Mouse (Mus musculus): ENCODE results near the gene Unc5b. TPM values are rescaled to one million over a fixed set of nuclear protein-coding genes. Genes with fewer than 3 reads are reported as not detected.

The Unc5b gene
- polyA plus RNA-seq, 1 experiment from 2014 or later: 4.2 TPM

DNA sequence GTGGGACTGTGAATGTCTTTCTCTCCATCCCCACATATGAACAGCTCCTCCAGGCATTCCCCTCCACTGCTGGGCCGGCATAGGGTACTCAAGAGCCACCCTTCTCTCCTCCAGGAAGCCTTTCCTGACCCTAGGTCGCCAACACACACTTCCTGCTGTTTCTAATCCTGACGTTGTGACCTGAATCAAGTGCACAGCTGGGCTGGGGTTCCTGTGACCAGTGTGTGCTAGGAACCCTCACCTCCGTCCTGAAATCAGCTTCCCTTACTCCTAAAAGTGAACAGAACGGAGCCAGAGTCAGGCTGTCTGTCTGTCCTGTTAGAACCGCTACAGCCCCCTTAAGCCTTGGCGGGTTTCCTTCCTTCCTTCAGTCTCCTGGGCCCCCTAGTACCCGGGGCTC, 7.6 kb downstream of the Unc5b start:
- 33% methylated on average over 8 of the region's 8 CpGs for WGBS
- Histone ChIP-seq H3K9ac (ENCODE audit: low read depth, low read length) (no peak overlapping the region), H3K27me3 (replicated peaks; ENCODE audit: control insufficient read depth, insufficient read depth, low read length) (peaks cover 36% of the 10 kb centered on the region), H3K36me3 (ENCODE audit: control insufficient read depth, insufficient read depth, low read length) (no peaks in the 10 kb centered on the region), H3K9me3 (ENCODE audit: control insufficient read depth, low read length) (no peaks in the 10 kb centered on the region), H3K4me3 (ENCODE audit: low read depth, low read length) (no peak overlapping the region), H3K27ac (ENCODE audit: low read depth, low read length) (no peak overlapping the region), H3K4me2 (no peak overlapping the region), H3K4me1 (replicated peaks; ENCODE audit: control insufficient read depth, insufficient read depth, low read length) (peaks cover 10% of the 10 kb centered on the region)
- ATAC-seq (replicated peaks; ENCODE audit: low FRiP score) (no peak), DNase-seq (ENCODE audit: low spot score) (no peak)

GRCm38 (mm10) chr10:60822641-60823425, 8.5 kb downstream of the Unc5b start:
- DNase-seq (ENCODE audit: low spot score) (no peak), ATAC-seq (replicated peaks; ENCODE audit: low FRiP score) (no peak)
- H3K36me3 ChIP-seq (ENCODE audit: control insufficient read depth, insufficient read depth, low read length): no peaks in the 10 kb centered on the region
- peaks cover 10% of the 10 kb centered on the region for H3K4me1 ChIP-seq (replicated peaks; ENCODE audit: control insufficient read depth, insufficient read depth, low read length)
- H3K27me3 ChIP-seq (replicated peaks; ENCODE audit: control insufficient read depth, insufficient read depth, low read length): peaks cover 27% of the 10 kb centered on the region
- no peak overlapping the region for H3K4me2 ChIP-seq
- no peak overlapping the region for H3K27ac ChIP-seq (ENCODE audit: low read depth, low read length)
- H3K9ac ChIP-seq (ENCODE audit: low read depth, low read length): no peak overlapping the region
- no peaks in the 10 kb centered on the region for H3K9me3 ChIP-seq (ENCODE audit: control insufficient read depth, low read length)
- no peak overlapping the region for H3K4me3 ChIP-seq (ENCODE audit: low read depth, low read length)
- WGBS: 73% methylated on average over 17 of the region's 17 CpGs

- Histone ChIP-seq H3K9ac (ENCODE audit: low read depth, low read length) (no peak overlapping the region), H3K4me2 (no peak overlapping the region), H3K4me3 (ENCODE audit: low read depth, low read length) (no peak overlapping the region), H3K27ac (ENCODE audit: low read depth, low read length) (no peak overlapping the region), H3K4me1 (replicated peaks; ENCODE audit: control insufficient read depth, insufficient read depth, low read length) (peaks cover 14% of the 10 kb centered on the region), H3K9me3 (ENCODE audit: control insufficient read depth, low read length) (no peaks in the 10 kb centered on the region), H3K27me3 (replicated peaks; ENCODE audit: control insufficient read depth, insufficient read depth, low read length) (peaks cover 19% of the 10 kb centered on the region), H3K36me3 (ENCODE audit: control insufficient read depth, insufficient read depth, low read length) (no peaks in the 10 kb centered on the region)
- DNase-seq (ENCODE audit: low spot score) (no peak), ATAC-seq (replicated peaks; ENCODE audit: low FRiP score) (no peak)
- WGBS: 37% methylated on average over 7 of the region's 7 CpGs
Observed at GRCm38 (mm10) chr10:60821736-60822358, 9.5 kb downstream of the Unc5b start.

DNA sequence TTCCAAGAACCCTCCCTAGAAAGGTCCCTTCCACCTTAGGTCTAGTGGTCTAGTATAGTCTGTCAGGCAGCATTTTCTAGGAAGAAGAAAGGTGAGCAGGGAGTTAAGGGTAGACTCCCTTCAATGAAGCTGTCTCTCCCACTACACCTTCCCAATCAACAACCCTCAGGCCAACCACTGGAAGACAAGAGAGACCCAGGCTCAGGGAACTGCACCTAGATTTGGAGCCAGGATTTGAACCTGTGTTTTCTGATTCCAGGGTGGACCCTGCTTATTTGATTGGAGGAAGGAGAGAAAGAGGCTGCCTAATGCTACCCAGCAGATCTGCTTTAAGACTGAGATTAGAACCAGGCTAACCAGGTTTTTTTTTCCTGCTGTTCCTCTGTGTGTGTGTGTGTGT, 10.1 kb downstream of the Unc5b start:
- peaks cover 16% of the 10 kb centered on the region for H3K4me1 ChIP-seq (replicated peaks; ENCODE audit: control insufficient read depth, insufficient read depth, low read length)
- no peak overlapping the region for H3K4me3 ChIP-seq (ENCODE audit: low read depth, low read length)
- DNase-seq (ENCODE audit: low spot score) (no peak), ATAC-seq (replicated peaks; ENCODE audit: low FRiP score) (no peak)
- H3K9me3 ChIP-seq (ENCODE audit: control insufficient read depth, low read length): no peaks in the 10 kb centered on the region
- H3K9ac ChIP-seq (ENCODE audit: low read depth, low read length): no peak overlapping the region
- no peak overlapping the region for H3K27ac ChIP-seq (ENCODE audit: low read depth, low read length)
- no peak overlapping the region for H3K4me2 ChIP-seq
- H3K36me3 ChIP-seq (ENCODE audit: control insufficient read depth, insufficient read depth, low read length): no peaks in the 10 kb centered on the region
- peaks cover 13% of the 10 kb centered on the region for H3K27me3 ChIP-seq (replicated peaks; ENCODE audit: control insufficient read depth, insufficient read depth, low read length)

- H3K27ac ChIP-seq (ENCODE audit: low read depth, low read length): no peak overlapping the region
- H3K36me3 ChIP-seq (ENCODE audit: control insufficient read depth, insufficient read depth, low read length): no peaks in the 10 kb centered on the region
- ATAC-seq (replicated peaks; ENCODE audit: low FRiP score) (no peak), DNase-seq (ENCODE audit: low spot score) (no peak)
- no peaks in the 10 kb centered on the region for H3K9me3 ChIP-seq (ENCODE audit: control insufficient read depth, low read length)
- peaks cover 24% of the 10 kb centered on the region for H3K4me1 ChIP-seq (replicated peaks; ENCODE audit: control insufficient read depth, insufficient read depth, low read length)
- peaks cover 9% of the 10 kb centered on the region for H3K27me3 ChIP-seq (replicated peaks; ENCODE audit: control insufficient read depth, insufficient read depth, low read length)
- H3K4me2 ChIP-seq: no peak overlapping the region
- no peak overlapping the region for H3K4me3 ChIP-seq (ENCODE audit: low read depth, low read length)
- WGBS: 86% methylated on average over 11 of the region's 11 CpGs
- no peak overlapping the region for H3K9ac ChIP-seq (ENCODE audit: low read depth, low read length)
Observed at GRCm38 (mm10) chr10:60820552-60820951, 10.8 kb downstream of the Unc5b start.

- DNase-seq (ENCODE audit: low spot score) (no peak), ATAC-seq (replicated peaks; ENCODE audit: low FRiP score) (no peak)
- Histone ChIP-seq H3K9ac (ENCODE audit: low read depth, low read length) (no peak overlapping the region), H3K27me3 (replicated peaks; ENCODE audit: control insufficient read depth, insufficient read depth, low read length) (peaks cover 7% of the 10 kb centered on the region), H3K4me3 (ENCODE audit: low read depth, low read length) (no peak overlapping the region), H3K27ac (ENCODE audit: low read depth, low read length) (no peak overlapping the region), H3K36me3 (ENCODE audit: control insufficient read depth, insufficient read depth, low read length) (no peaks in the 10 kb centered on the region), H3K9me3 (ENCODE audit: control insufficient read depth, low read length) (no peaks in the 10 kb centered on the region), H3K4me2 (no peak overlapping the region), H3K4me1 (replicated peaks; ENCODE audit: control insufficient read depth, insufficient read depth, low read length) (peaks cover 31% of the 10 kb centered on the region)
- 80% methylated on average over 12 of the region's 12 CpGs for WGBS
Observed at GRCm38 (mm10) chr10:60819654-60820192, 11.7 kb downstream of the Unc5b start.

GRCm38 (mm10) chr10:60819179-60819578, 12.2 kb downstream of the Unc5b start:
- peaks cover 31% of the 10 kb centered on the region for H3K4me1 ChIP-seq (replicated peaks; ENCODE audit: control insufficient read depth, insufficient read depth, low read length)
- H3K9ac ChIP-seq (ENCODE audit: low read depth, low read length): no peak overlapping the region
- no peak overlapping the region for H3K4me3 ChIP-seq (ENCODE audit: low read depth, low read length)
- no peak overlapping the region for H3K4me2 ChIP-seq
- DNase-seq (ENCODE audit: low spot score): no peak
- no peaks in the 10 kb centered on the region for H3K9me3 ChIP-seq (ENCODE audit: control insufficient read depth, low read length)
- no peak overlapping the region for H3K27ac ChIP-seq (ENCODE audit: low read depth, low read length)
- peaks cover 12% of the 10 kb centered on the region for H3K27me3 ChIP-seq (replicated peaks; ENCODE audit: control insufficient read depth, insufficient read depth, low read length)
- 73% methylated on average over 5 of the region's 5 CpGs for WGBS
- no peak for ATAC-seq (replicated peaks; ENCODE audit: low FRiP score)
- no peaks in the 10 kb centered on the region for H3K36me3 ChIP-seq (ENCODE audit: control insufficient read depth, insufficient read depth, low read length)

DNA sequence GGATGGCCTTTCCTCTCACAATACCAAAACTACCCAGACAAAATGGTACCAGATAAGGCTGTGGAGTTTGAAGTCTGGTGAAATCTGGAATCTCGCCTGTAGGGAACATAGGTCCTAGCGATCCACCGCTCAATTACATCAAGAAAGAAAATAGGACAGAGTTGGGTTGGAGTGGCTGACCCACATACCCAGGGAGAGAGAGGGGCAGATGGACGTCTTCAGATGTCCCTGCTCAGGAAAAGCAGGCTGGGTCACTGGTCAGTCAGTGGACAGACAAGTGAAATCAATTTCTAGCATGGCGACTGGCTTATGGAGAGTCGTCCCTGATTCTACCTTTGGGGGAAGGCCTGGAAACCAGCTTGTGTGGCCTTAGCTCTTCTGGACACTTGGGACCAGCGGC, 12.7 kb downstream of the Unc5b start:
- peaks cover 32% of the 10 kb centered on the region for H3K4me1 ChIP-seq (replicated peaks; ENCODE audit: control insufficient read depth, insufficient read depth, low read length)
- 82% methylated on average over 7 of the region's 7 CpGs for WGBS
- no peaks in the 10 kb centered on the region for H3K9me3 ChIP-seq (ENCODE audit: control insufficient read depth, low read length)
- no peak overlapping the region for H3K4me3 ChIP-seq (ENCODE audit: low read depth, low read length)
- peaks cover 16% of the 10 kb centered on the region for H3K27me3 ChIP-seq (replicated peaks; ENCODE audit: control insufficient read depth, insufficient read depth, low read length)
- H3K36me3 ChIP-seq (ENCODE audit: control insufficient read depth, insufficient read depth, low read length): no peaks in the 10 kb centered on the region
- ATAC-seq (replicated peaks; ENCODE audit: low FRiP score) (no peak), DNase-seq (ENCODE audit: low spot score) (no peak)
- no peak overlapping the region for H3K4me2 ChIP-seq
- H3K27ac ChIP-seq (ENCODE audit: low read depth, low read length): no peak overlapping the region
- no peak overlapping the region for H3K9ac ChIP-seq (ENCODE audit: low read depth, low read length)

GRCm38 (mm10) chr10:60817868-60818267, 13.5 kb downstream of the Unc5b start:
- Histone ChIP-seq H3K4me2 (no peak overlapping the region), H3K27me3 (replicated peaks; ENCODE audit: control insufficient read depth, insufficient read depth, low read length) (peaks cover 24% of the 10 kb centered on the region), H3K4me1 (replicated peaks; ENCODE audit: control insufficient read depth, insufficient read depth, low read length) (peaks cover 34% of the 10 kb centered on the region), H3K36me3 (ENCODE audit: control insufficient read depth, insufficient read depth, low read length) (no peaks in the 10 kb centered on the region), H3K9me3 (ENCODE audit: control insufficient read depth, low read length) (no peaks in the 10 kb centered on the region), H3K9ac (ENCODE audit: low read depth, low read length) (no peak overlapping the region), H3K27ac (ENCODE audit: low read depth, low read length) (no peak overlapping the region; the same call in 1 of the 2 replicates), H3K4me3 (ENCODE audit: low read depth, low read length) (no peak overlapping the region)
- no peak for DNase-seq (ENCODE audit: low spot score)
- no peak for ATAC-seq (replicated peaks; ENCODE audit: low FRiP score)
- WGBS: 87% methylated on average over 6 of the region's 6 CpGs
